ENCODE assay signal across 15 mouse cellular contexts in the genomic region with DNA sequence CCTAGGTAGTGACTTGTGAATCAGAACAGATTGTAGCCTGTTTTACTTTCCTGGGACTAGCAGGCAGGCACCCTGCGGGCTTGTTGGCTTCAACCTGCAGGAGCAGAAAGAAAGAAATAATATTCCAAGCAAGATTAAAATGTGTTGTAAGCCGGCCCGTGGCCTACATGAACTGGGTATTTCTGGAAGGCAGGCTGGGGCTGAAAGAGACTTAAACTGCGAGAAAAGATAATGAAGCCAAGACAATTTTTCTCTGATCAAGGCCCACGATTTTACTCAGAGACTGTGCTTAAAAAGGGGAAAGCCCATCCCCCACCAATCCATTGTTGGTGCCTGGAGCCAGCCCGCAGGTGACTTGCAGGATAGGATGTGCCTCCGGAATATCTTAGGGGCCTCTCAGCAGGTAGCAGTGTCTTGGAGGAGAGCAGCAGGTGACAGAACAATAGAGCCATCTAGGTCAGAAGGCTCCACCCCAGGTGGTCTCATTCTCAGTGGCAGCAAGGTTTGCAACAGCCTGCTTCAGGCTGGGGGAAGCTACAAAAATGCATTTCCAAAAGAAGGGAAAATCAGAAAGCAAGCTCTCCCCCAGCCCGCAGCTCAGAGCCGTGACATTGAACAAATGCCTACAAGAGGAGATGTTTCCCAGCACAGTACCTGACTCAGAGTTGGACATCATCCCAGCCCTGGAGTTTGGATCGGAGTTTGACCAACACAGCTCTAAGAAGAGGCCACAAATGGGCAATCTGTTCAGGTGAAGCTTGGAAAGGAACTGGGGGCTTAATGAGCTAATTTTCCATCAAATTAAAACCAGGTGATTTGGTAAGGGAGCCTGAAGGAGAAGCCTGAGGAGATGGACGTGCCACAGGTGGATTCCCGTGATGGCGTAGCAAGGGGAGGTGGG.
A peak's percentile ranks its signal among the peaks of the same experiment; 100 is the strongest.
DNase-seq lines count a peak whose midpoint lies in the region; ATAC-seq lines count a peak whose summit lies in the region.
"Had no signal": no experiment of that assay in that cellular context is flagged by ENCODE, and none has a peak within 500 bp of the region (broad histone marks: within the 10 kb centered on the region; RNA-seq: fewer than 3 reads in every experiment).

No protein-coding gene starts in this region.

- H3K27ac ChIP-seq in forebrain, embryonic 12.5 days = 0 out of 2 replicates have a peak overlapping the region, but pooled peaks have one; percentile 31
- no peak overlapping the region for H3K27ac ChIP-seq in forebrain, embryonic 16.5 days (ENCODE audit: low read length)
- H3K27ac ChIP-seq: heart, embryonic 13.5 days had no signal

- no peak for ATAC-seq in forebrain, embryonic 12.5 days (ENCODE audit: low FRiP score)
- ATAC-seq in forebrain, embryonic 16.5 days = no peak

- DNase-seq in ES-CJ7 (ENCODE audit: low read depth, low spot score) (peak; percentile 99), adipocyte (ENCODE audit: low spot score) (no peak), liver (no peak)
- peak; percentile 84 for DNase-seq in cerebellum, adult 11-12 months
- peak; percentile 59 for DNase-seq in fibroblast of lung, adult 2 months (ENCODE audit: low read depth)
- DNase-seq in embryo, embryonic 11 days = no peak
- DNase-seq: B cell, adult 2 months; gastrocnemius, postnatal 14 days; left cerebral cortex, postnatal 4 days; lung, postnatal 4 days; thymus, postnatal 36 days had no signal

- H3K4me3 ChIP-seq in forebrain, embryonic 12.5 days (replicated peaks) = no peak overlapping the region
- no peak overlapping the region for H3K4me3 ChIP-seq in forebrain, embryonic 16.5 days (replicated peaks; ENCODE audit: low read length)
- H3K4me3 ChIP-seq: heart, embryonic 13.5 days; myocyte had no signal

- no peaks in the 10 kb centered on the region for H3K9me3 ChIP-seq in forebrain, embryonic 12.5 days
- no peaks in the 10 kb centered on the region for H3K9me3 ChIP-seq in forebrain, embryonic 16.5 days (ENCODE audit: control insufficient read depth, low read length)
- H3K9me3 ChIP-seq: heart, embryonic 13.5 days had no signal

- no peaks in the 10 kb centered on the region for H3K27me3 ChIP-seq in forebrain, embryonic 12.5 days
- no peaks in the 10 kb centered on the region for H3K27me3 ChIP-seq in forebrain, embryonic 16.5 days (replicated peaks; ENCODE audit: control insufficient read depth, insufficient read depth, low read length)
- H3K27me3 ChIP-seq: heart, embryonic 13.5 days had no signal

- no peak overlapping the region for H3K4me2 ChIP-seq in forebrain, embryonic 12.5 days
- no peak overlapping the region for H3K4me2 ChIP-seq in forebrain, embryonic 16.5 days (ENCODE audit: low read length)
- H3K4me2 ChIP-seq: heart, embryonic 13.5 days had no signal

- H3K4me1 ChIP-seq in forebrain, embryonic 12.5 days = peaks cover 11% of the 10 kb centered on the region
- 0 out of 2 replicates have a peak, but pooled peaks cover 5% of the 10 kb centered on the region for H3K4me1 ChIP-seq in forebrain, embryonic 16.5 days (replicated peaks; ENCODE audit: control insufficient read depth, insufficient read depth, low read length)
- H3K4me1 ChIP-seq: heart, embryonic 13.5 days had no signal

- no peaks in the 10 kb centered on the region for H3K36me3 ChIP-seq in forebrain, embryonic 12.5 days (replicated peaks)
- H3K36me3 ChIP-seq in forebrain, embryonic 16.5 days (ENCODE audit: control insufficient read depth, insufficient read depth) = no peaks in the 10 kb centered on the region
- H3K36me3 ChIP-seq: heart, embryonic 13.5 days had no signal

- WGBS in forebrain, embryonic 12.5 days = 26% methylated on average over 13 of the region's 13 CpGs
- 27% methylated on average over 13 of the region's 13 CpGs for whole genome bisulfite sequencing in forebrain, embryonic 16.5 days

- H3K9ac ChIP-seq in forebrain, embryonic 12.5 days = no peak overlapping the region
- no peak overlapping the region for H3K9ac ChIP-seq in forebrain, embryonic 16.5 days (replicated peaks; ENCODE audit: low read depth, low read length)
- H3K9ac ChIP-seq: heart, embryonic 13.5 days had no signal

Comparison
In these comparisons a context has a peak if more than half of its experiments do, and no peak if none do; other contexts are left out.
1. DNase-seq: peak in ES-CJ7 (single experiment), cerebellum, adult 11-12 months (single experiment) and fibroblast of lung, adult 2 months (single experiment); none in adipocyte (single experiment), liver (single experiment) and embryo, embryonic 11 days (single experiment).